Mouse (Mus musculus) heart, postnatal 14 days (tissue): ENCODE results near the gene Tagln2. TPM values are rescaled to one million over a fixed set of nuclear protein-coding genes. Genes with fewer than 3 reads are reported as not detected.
A peak's percentile ranks its signal among the peaks of the same experiment; 100 is the strongest.

Experiments
- DNase-seq, 2 experiments: peaks; one replicate each; pipeline ENCODE4 v3.0.0; 2021 to 2022
- intact Hi-C: fragments of 180-260 bp; cut with DNase I; formaldehyde crosslinking; loops from one replicate; pipeline ENCODE4 v1.15.1; 2025
- long read RNA-seq, 2 experiments: library from polyadenylated mRNA; stranded (forward); transcript quantifications; one replicate each; pipeline ENCODE4 v2.0.0; 2021
- total RNA-seq, 2 experiments: library from RNA; stranded (reverse); gene quantifications; 2 replicates each; pipeline ENCODE4 v1.2.3; 2021

Tagln2 gene
- 100 to 1,000 TPM; 110 to 117 TPM for total RNA-seq
- long read RNA-seq, experiment 1, transcript Tagln2-202 (5 exons, 1,586 nt): major isoform, 74 of 80 reads
- long read RNA-seq, experiment 1, partial matches to known transcripts: 5 of 80 reads
- long read RNA-seq, experiment 1, other reads (novel, unspliced or antisense): 1 of 80 reads
- long read RNA-seq, experiment 2, transcript Tagln2-202 (5 exons, 1,586 nt): major isoform, 35 of 36 reads
- long read RNA-seq, experiment 2, partial matches to known transcripts: 0 of 36 reads
- long read RNA-seq, experiment 2, other reads (novel, unspliced or antisense): 1 of 36 reads

GRCm38 (mm10) chr1:172499765-172500441 is at the start of gene Tagln2:
Gene Tagln2, plus strand, starts transcription at chr1:172500047.
- intact Hi-C loops: loop anchor here (2.0 to 10.0 kb wide), 2 partner anchors 21 to 455 kb away; partner anchors contain the start of gene Cfap45
- peak; percentile 90 to 92 for DNase-seq

GRCm38 (mm10) chr1:172450226-172450625 is 49.6 kb upstream of the Tagln2 start:
- intact Hi-C loops: no loop called here

GRCm38 (mm10) chr1:172450848-172451470 is 48.9 kb upstream of the Tagln2 start:
- intact Hi-C loops: no loop called here

More at GRCm38 (mm10) chr1:172450226-172450625, 49.6 kb upstream of the Tagln2 start:
- DNase-seq: no peak

GRCm38 (mm10) chr1:172452911-172453310 is 46.9 kb upstream of the Tagln2 start:
- intact Hi-C loops: no loop called here
- DNase-seq: no peak

More at GRCm38 (mm10) chr1:172450848-172451470, 48.9 kb upstream of the Tagln2 start:
- no peak for DNase-seq

- intact Hi-C loops: no loop called here
- no peak for DNase-seq
Observed at GRCm38 (mm10) chr1:172453810-172454209, 46.0 kb upstream of the Tagln2 start.

DNA sequence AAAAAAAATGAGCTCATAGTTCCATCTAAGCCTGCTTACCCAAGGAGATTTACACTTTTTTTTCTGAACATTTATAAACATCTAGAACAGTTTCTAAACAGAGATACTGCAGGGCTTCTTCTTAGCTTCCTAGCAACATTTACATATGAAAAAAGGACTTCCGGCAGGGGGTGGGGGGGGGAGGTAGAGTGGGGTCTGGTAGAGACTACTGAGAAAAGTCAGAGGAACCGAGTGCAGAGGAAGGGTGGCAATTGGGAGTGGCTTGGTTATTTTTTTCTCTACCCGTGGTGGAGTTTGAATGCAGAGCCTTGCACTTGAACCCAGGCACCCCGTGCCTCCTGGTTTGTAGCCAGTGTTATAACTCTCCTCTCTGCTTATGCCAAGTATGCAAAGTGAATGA is 44.4 kb upstream of the Tagln2 start:
- DNase-seq: no peak

GRCm38 (mm10) chr1:172456001-172456677 is 43.7 kb upstream of the Tagln2 start:
- DNase-seq: peak; percentile 20 to 26
- intact Hi-C loops: no loop called here

More for the DNA sequence above, 44.4 kb upstream of the Tagln2 start:
- intact Hi-C loops: no loop called here

DNA sequence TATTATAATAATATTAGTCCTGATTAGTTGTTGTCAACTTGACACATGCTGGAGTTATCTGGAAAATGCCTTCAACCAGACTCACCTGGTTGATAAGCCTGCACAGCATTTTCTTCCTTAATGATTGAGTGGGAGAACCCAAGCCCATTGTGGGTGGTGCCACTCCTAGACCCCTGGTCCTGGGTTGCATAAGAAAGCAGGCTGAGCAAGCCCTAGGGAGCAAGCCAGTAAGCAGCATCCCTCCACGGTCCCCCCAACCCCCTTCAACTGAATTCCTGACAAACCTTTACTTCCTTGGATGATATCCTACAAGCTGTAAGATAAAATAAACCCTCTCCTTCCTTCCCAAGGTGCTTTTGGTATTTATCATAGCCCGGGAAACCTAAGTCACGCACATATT is 42.7 kb upstream of the Tagln2 start:
- intact Hi-C loops: no loop called here
- DNase-seq: no peak

DNA sequence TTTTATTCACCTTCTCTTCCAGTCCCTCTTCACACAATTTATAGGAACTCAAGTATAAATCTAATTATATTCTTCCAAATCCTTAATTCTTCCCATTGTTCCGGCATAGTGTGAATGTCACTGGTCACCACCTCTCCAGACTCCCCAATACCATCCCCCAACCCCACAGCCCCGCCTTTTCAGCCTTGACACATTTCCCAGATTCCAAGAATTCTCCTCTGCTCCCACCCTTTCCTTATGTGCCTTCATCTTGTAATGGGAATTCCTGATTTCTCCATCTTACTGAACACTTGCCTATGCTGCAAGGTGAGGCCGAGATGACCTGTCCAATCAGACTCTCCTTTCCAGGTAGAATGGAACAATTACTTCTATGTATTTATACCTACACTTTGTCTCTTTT is 41.8 kb upstream of the Tagln2 start:
- DNase-seq: no peak
- intact Hi-C loops: no loop called here

- intact Hi-C loops: no loop called here
- DNase-seq: no peak
Observed at GRCm38 (mm10) chr1:172461602-172462001, 38.2 kb upstream of the Tagln2 start.

DNA sequence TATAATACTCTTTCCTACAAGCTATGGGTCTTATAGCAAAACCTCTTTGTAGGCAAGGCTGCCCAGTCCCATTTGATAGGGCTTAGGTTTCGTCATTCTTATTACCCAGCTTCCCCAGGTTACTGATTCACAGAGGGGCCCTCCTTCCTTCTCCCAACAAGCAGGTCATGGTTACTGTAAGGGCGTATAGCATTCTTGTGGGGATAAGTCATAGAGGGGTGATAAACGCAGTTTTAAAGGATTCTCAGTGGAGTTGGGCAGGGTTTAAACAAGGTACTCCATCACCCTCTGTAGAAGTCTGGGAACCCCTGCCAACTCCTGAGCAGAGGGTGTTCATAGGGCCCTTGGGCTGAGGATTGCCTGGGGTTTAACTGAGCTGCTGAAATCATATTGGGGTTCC is 37.3 kb upstream of the Tagln2 start:
- intact Hi-C loops: no loop called here
- no peak for DNase-seq

DNA sequence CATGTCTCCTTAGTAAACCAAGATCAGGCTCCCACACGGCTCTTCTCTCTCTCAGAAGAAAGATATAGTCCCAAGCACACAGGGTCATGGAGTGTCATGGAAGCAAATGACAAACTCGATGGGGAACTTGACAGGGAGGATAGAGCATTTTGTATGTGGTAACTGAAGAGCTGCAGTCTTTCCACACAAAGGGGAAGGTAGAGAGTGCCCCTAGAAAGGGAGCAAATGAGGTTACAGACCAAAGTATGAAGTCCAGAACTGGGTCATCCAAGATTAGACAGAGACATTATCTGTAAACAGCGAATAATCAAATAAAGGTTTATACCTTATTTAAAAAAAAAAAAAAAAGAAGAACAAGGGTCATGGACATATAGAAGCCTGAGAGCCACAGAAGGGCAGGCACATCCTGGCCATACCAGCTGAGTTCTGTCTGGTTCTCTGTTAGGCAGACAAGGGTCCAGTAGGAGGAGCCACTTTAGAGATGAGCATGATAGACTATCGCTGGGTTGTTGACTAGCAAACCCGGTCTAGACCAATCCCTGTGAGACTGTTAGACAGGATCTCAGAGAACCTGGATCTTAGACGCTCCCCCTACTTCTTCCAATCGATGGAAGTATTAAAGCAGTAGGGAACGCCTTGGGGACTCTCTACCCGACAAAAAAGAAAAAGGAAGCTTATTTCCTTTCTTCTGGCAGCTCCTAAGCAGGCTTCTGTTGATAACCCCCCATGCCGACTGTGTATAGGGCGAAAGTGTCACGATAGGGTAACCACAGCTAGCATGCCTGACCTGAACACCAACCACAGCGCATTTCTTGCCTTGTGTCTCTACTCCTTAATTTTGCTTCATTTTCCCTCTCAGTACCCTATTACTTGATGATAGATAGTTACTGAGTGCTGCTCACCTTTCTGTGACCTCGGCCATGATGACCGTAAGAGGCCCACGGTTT is 36.2 kb upstream of the Tagln2 start:
- intact Hi-C loops: no loop called here
- no peak for DNase-seq

GRCm38 (mm10) chr1:172468301-172468877 is 31.5 kb upstream of the Tagln2 start:
- intact Hi-C loops: no loop called here

DNA sequence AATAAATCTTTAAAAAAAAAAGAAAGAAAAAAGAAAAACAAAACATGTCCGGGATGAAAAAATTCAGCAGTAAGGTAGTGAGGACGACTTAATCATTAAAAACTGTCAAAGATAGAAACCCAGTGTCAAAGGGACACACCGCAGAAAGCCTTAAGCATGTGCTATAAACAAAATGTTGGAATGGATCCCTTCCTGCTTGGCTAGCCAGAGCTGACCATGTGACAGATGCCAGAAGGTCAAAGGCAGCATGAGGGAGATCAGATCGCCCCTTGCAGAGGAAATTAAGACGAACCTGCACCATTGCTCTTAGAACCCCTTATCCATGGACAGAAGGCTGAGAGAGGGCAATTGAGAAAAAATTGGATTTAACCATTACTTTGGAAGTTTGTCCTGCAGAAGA is 30.5 kb upstream of the Tagln2 start:
- DNase-seq: no peak
- intact Hi-C loops: no loop called here

More at GRCm38 (mm10) chr1:172468301-172468877, 31.5 kb upstream of the Tagln2 start:
- DNase-seq: no peak

DNA sequence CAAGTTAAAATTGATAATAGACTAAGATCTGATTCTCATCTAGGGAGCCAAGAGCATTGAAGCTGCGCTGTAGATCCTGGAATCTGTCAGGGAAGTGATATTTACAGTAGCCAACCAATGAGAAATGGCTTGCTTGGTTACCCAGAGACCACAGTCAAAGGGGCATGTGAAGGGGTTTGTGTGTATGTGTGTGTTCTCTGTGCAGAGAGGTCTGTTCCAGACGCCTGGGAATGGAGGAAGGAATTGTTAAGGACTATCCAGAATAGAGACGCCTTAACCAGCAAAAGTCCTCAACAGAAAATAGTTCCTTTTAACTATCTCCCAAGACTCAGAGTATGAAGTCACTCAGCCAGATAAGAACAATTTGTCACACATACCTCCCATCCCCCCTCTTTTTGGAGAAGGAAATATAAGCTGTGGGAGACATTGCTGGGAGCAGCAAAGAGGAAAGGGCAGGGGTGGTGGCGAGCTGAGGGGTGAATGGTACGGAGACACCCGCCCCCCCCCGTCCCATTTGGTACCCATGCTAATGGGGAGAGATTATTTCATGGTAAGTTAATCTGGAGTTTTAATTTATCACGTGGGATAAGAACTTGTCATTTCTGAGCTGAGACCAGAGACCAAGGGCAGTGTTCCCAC is 29.9 kb upstream of the Tagln2 start:
- no peak for DNase-seq
- intact Hi-C loops: no loop called here

DNA sequence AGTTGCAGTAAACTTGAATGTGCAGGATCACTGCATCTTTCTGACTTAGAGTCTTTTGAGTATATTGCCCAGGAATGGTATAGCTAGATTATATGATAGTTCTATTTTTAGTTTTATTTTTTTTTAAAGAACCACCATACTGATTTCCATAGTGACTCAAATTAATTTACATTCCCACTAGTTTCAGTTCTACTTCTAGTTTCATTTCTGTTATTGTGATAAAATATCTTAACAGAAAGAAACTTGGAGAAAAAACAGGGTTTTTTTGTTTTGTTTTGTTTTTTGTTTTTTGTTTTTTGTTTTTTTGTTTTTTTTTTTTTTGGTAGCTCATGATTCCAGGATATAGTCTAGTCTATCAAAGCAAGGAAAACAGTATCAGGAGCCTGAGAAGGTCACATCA is 26.9 kb upstream of the Tagln2 start:
- DNase-seq: no peak
- intact Hi-C loops: no loop called here

DNA sequence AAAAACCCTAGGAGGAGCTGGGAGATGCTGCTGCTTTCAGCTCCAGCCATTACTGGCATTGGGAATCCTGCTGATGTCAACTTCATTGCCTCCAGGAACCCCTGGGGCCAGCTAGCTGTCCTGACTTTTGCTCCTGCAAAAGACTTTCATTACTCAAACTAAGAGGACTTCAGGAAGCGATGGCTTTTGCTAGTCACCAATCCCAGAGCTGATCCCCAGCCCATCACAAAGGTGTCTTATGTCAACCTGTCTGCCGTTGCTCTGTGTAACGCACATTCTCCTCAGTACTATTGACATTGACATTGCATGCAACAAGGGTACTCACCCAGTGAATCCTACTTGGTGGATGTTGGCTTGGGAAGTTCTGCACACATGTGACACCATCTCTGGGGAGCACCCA is 25.7 kb upstream of the Tagln2 start:
- no peak for DNase-seq
- intact Hi-C loops: no loop called here

DNA sequence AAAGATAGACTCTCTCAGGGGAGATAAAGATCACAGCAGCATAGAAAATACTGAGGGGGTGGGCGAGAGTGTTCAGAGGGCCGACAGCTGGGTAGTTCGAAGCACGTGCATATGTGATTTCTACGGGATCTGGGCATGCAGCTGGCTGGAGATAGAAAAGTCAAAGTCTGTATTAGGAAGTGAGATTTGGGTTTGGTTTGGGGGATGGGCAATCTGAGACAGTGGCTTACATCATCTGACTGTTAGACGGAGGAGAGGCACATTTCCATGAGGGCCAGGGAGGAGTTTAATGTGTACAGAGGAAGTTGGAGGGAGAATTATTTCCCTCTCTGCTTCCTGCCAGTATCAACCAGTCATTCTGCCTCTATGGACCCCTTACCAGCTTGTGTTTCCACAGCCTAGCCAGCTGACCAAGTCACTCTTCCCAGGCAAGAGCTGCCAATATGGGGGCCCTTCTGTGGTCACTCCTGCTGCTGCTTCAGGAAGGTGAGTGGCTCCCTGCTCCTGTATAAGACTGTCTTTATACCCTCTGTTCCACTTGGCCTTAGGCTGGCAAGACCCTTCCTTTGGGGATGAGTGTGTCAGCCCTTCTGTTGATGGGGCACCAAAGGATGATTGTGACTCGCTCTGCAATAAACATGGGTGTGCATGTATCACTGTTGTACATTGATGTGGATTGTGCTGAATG is 24.6 kb upstream of the Tagln2 start, which contains the start of gene Slamf9:
Slamf9 (plus strand) TSS at position 305 of the 688 bp plus-strand sequence.
- DNase-seq: no peak
- intact Hi-C loops: no loop called here
